Mouse (Mus musculus) ES-Bruce4 (cell line): ENCODE data around the gene 4930558K02Rik. TPM values are rescaled to one million over a fixed set of nuclear protein-coding genes. Genes with fewer than 3 reads are reported as not detected.

Experiments
- H3K27ac ChIP-seq: 2 replicates; pipeline ENCODE4 v1.5.1; 2012; ENCODE audit warnings: low read length, inconsistent platforms; ENCODE audit not compliant: insufficient read depth
- H3K27me3 ChIP-seq: 2 replicates; pipeline ENCODE4 v1.6.1; 2012; ENCODE audit warnings: mild to moderate bottlenecking, low read length, inconsistent platforms; ENCODE audit not compliant: control insufficient read depth, poor library complexity, insufficient read depth, severe bottlenecking
- H3K36me3 ChIP-seq: 2 replicates; pipeline ENCODE4 v1.6.1; 2012; ENCODE audit warnings: inconsistent platforms, mild to moderate bottlenecking, low read length, moderate library complexity; ENCODE audit not compliant: control insufficient read depth, poor library complexity, insufficient read depth, severe bottlenecking
- H3K4me1 ChIP-seq: one replicate; pipeline ENCODE4 v1.8.1; 2011; ENCODE audit warnings: low read length; ENCODE audit not compliant: control insufficient read depth, insufficient read depth
- H3K4me3 ChIP-seq: 2 replicates; pipeline ENCODE4 v1.5.1; 2011; ENCODE audit warnings: low read depth, mild to moderate bottlenecking, low read length
- H3K9ac ChIP-seq: 2 replicates; pipeline ENCODE4 v1.6.1; 2012; ENCODE audit warnings: low read depth, mild to moderate bottlenecking, inconsistent platforms; ENCODE audit not compliant: poor library complexity, severe bottlenecking
- H3K9me3 ChIP-seq: replicated peaks from 2 replicates; pipeline ENCODE4 v1.6.1; 2012; ENCODE audit warnings: mild to moderate bottlenecking, low read length, inconsistent platforms; ENCODE audit not compliant: control insufficient read depth, poor library complexity, insufficient read depth, severe bottlenecking
- CTCF ChIP-seq: IDR thresholded peaks from one replicate; pipeline ENCODE4 v1.8.1; 2011; ENCODE audit warnings: low read depth, low read length
- EP300 ChIP-seq: IDR thresholded peaks from 2 replicates; pipeline ENCODE4 v1.6.1; 2011; ENCODE audit warnings: low read depth, low read length; ENCODE audit not compliant: insufficient read depth
- POLR2A ChIP-seq: IDR thresholded peaks from one replicate; pipeline ENCODE4 v1.8.1; 2011; ENCODE audit warnings: low read length; ENCODE audit not compliant: insufficient read depth
- polyA plus RNA-seq: library from polyadenylated mRNA; stranded (reverse); fragments of >200 nt; gene quantifications from 2 replicates; pipeline ENCODE4 v1.2.4, GENCODE M21; 2011; ENCODE audit warnings: low read depth; ENCODE audit not compliant: missing spikeins, insufficient read depth, insufficient read length

The 4930558K02Rik gene
- polyA plus RNA-seq, 1 experiment, result not detected

DNA sequence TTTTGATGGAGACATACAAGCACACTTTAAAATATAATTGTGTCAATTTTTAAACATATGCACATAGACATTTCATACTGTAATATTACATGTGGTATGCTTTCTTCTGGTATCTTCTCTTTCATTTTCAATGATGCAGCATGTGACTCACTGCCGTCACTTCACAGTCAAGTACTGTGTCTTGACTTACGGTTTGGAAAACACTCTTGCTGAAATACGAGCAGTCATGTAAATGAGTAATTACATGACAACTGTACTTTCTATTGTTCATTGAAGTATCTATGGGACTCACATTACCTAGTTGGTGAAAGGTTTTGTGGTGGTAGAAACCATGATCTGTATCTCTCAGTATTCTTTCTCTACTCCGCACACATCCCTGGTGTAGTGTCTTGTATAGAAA lies 72.3 kb downstream of the 4930558K02Rik start:
- Histone ChIP-seq H3K4me3 (no peak overlapping the region), H3K36me3 (no peaks in the 10 kb centered on the region)

DNA sequence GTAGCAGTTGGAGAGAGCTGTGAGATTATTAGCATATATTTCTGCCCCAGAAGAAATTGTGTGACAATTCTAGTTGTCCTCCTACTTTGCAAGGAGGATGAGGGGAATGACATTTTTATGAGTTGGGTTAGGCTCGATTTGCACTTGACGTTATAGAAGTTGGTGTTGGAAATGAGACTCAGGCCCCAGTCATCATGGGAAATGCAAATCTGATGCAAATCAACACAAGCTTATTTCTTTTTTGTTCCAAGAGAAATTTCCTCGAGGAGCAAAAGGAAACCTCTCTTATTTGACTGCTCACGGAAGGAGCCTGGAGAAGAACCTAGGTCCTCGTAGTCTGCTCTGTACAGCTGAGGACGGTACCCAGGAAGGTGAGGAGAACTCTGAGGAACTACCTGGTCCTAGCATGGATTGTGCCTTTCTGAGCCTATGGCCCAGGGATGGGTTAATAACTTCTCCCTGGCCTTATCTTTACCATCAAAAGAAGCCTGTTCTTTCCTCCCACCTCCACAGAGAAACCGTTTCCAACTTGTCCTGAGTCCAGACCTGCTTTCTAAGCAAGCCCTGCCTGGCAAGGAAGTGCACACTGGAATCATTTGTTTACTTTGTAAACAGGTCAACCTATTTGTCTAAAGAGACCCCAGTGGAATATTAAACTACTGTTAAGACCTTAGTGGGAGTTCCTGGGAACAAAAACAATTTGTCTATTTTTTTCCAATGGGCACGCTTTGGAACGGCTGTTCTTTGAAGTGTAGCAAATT lies 76.6 kb downstream of the 4930558K02Rik start:
- Histone ChIP-seq H3K27me3 (no peaks in the 10 kb centered on the region), H3K27ac (no peak overlapping the region), H3K9ac (no peak overlapping the region), H3K36me3 (no peaks in the 10 kb centered on the region), H3K4me3 (no peak overlapping the region), H3K4me1 (no peaks in the 10 kb centered on the region), H3K9me3 (no peaks in the 10 kb centered on the region)
- TF ChIP-seq EP300, result no peak
- TF ChIP-seq CTCF, result no peak
- no peak for TF ChIP-seq POLR2A

More for the DNA sequence above, 72.3 kb downstream of the 4930558K02Rik start:
- no peak overlapping the region for H3K9ac ChIP-seq
- no peak for TF ChIP-seq CTCF
- no peak for TF ChIP-seq EP300
- no peak for TF ChIP-seq POLR2A
- H3K4me1 ChIP-seq, result no peaks in the 10 kb centered on the region
- no peaks in the 10 kb centered on the region for H3K27me3 ChIP-seq
- H3K9me3 ChIP-seq, result no peaks in the 10 kb centered on the region
- H3K27ac ChIP-seq, result no peak overlapping the region

DNA sequence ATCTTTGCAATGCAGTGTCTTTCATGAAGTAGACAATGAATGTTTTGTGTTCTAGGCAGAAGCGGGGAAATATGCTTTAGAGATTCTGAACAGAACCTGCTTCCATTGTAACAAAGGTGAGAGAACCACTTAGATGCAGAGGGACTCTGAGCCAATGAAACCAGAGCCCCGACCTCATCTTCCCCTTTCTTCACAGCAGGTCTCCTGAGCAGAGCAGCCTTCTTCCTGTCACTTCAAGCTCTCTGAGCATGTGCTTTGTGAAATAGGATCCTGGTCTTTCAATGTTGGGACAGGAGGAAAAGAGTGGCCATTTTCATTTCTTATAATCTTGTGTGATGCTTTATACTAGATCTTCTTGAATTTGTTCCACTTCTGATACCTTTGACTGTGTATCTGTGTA lies 79.3 kb downstream of the 4930558K02Rik start:
- no peaks in the 10 kb centered on the region for H3K9me3 ChIP-seq
- H3K4me1 ChIP-seq, result no peaks in the 10 kb centered on the region
- H3K27me3 ChIP-seq, result no peaks in the 10 kb centered on the region
- H3K27ac ChIP-seq, result no peak overlapping the region
- no peaks in the 10 kb centered on the region for H3K36me3 ChIP-seq
- TF ChIP-seq POLR2A, result no peak
- no peak for TF ChIP-seq EP300
- TF ChIP-seq CTCF, result no peak
- no peak overlapping the region for H3K9ac ChIP-seq
- no peak overlapping the region for H3K4me3 ChIP-seq

DNA sequence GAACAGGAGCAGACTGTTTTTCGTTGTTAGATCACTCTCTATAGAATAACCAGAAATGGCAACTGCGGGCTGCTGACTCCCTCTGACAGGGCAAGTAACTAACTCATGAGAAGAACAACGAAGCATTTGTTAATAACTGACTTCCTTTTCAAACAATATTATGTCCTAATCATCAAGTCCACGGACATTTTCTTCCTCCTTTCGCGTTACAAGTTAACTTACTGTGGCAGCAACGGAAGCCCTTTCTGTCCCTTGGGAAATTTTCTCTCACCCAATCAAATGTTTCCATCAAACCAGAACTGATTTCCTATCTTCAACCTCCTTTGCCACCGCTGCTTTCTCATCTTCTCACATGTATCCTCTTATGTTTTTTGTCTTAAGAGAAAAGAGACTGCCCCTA lies 82.2 kb downstream of the 4930558K02Rik start:
- TF ChIP-seq POLR2A, result no peak
- TF ChIP-seq CTCF, result no peak
- no peak for TF ChIP-seq EP300
- no peaks in the 10 kb centered on the region for H3K9me3 ChIP-seq
- no peaks in the 10 kb centered on the region for H3K4me1 ChIP-seq
- no peak overlapping the region for H3K9ac ChIP-seq
- no peak overlapping the region for H3K27ac ChIP-seq
- no peaks in the 10 kb centered on the region for H3K36me3 ChIP-seq
- H3K27me3 ChIP-seq, result no peaks in the 10 kb centered on the region
- H3K4me3 ChIP-seq, result no peak overlapping the region

DNA sequence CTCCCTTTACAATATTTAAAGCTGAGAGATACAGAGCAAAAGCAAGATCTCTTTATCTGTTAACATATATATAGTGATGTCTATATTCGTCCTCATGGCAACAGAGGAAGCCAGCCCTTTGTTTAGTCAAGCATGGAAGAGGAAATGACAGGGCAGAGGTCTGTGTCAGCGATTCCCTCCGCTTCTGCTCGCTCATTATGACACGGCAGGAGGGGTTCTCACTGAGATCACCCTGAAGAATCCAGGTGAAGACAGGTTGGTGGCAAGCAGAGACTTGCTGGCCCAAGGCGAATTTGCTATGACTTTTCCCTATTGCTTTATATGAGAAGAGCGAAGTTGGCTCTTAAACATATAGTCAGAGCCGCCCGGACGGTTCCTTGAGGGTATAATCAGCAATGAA lies 83.3 kb downstream of the 4930558K02Rik start:
- no peak overlapping the region for H3K27ac ChIP-seq
- no peaks in the 10 kb centered on the region for H3K9me3 ChIP-seq
- no peaks in the 10 kb centered on the region for H3K36me3 ChIP-seq
- TF ChIP-seq POLR2A (no peak), EP300 (no peak), CTCF (no peak)
- H3K4me3 ChIP-seq, result no peak overlapping the region
- H3K9ac ChIP-seq, result no peak overlapping the region
- no peaks in the 10 kb centered on the region for H3K4me1 ChIP-seq
- no peaks in the 10 kb centered on the region for H3K27me3 ChIP-seq

DNA sequence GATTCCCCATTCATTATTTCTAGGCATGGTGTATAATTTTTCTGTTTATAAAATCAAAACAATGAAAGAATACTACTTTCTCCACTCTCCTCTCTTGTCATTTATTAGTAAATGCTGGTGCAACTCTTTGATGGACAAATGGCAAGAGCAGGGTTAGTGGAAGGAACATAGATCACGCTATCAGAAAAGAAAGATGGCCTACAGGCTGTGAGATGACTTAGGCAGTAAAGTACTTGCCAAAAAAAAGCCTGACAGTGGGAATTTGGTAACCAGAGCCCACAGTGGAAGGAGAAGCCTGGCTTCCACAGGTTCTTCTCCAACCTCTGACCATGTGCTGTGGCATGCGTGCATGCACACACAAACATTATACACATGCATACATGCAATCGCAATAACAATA lies 84.4 kb downstream of the 4930558K02Rik start:
- no peak overlapping the region for H3K4me3 ChIP-seq
- H3K27ac ChIP-seq, result no peak overlapping the region
- no peaks in the 10 kb centered on the region for H3K27me3 ChIP-seq
- no peak overlapping the region for H3K9ac ChIP-seq
- no peak for TF ChIP-seq EP300
- TF ChIP-seq POLR2A, result no peak
- no peak for TF ChIP-seq CTCF
- H3K36me3 ChIP-seq, result no peaks in the 10 kb centered on the region
- H3K9me3 ChIP-seq, result no peaks in the 10 kb centered on the region
- no peaks in the 10 kb centered on the region for H3K4me1 ChIP-seq
